Mouse (Mus musculus): ENCODE results near the gene Gm13871. TPM values are rescaled to one million over a fixed set of nuclear protein-coding genes. Genes with fewer than 3 reads are reported as not detected.

Gm13871 gene
- polyA plus RNA-seq (2014; fragmentation: Illumina TruSeq; extraction: RNeasy Lipid Tissue Mini Kit (QIAGEN cat#74804); ENCODE audit: low read depth, low replicate concordance) = not detected

GRCm38 (mm10) chr4:73905853-73906252 is at the start of gene Gm13871:
Gene Gm13871, minus strand, starts transcription at chr4:73905953.

GRCm38 (mm10) chr4:73950375-73950896 is 44.7 kb upstream of the Gm13871 start, which contains the start of gene 2310002L09Rik:
Gene 2310002L09Rik, minus strand, starts transcription at chr4:73950846.

GRCm38 (mm10) chr4:73920660-73921059 is 14.9 kb upstream of the Gm13871 start, which contains the start of gene Gm11756:
Gene Gm11756, minus strand, starts transcription at chr4:73920760.

GRCm38 (mm10) chr4:73891012-73891411 is 14.7 kb downstream of the Gm13871 start, which contains the start of gene Gm11757:
Gene Gm11757, minus strand, starts transcription at chr4:73891112.

GRCm38 (mm10) chr4:73876166-73876565 is 29.6 kb downstream of the Gm13871 start, which contains the start of gene Gm11758:
Gene Gm11758, minus strand, starts transcription at chr4:73876266.

Other genes starting within 250 kb of the Gm13871 start
- gene Gm11239, start 237.6 kb downstream of the Gm13871 start, polyA plus RNA-seq (2014; fragmentation: Illumina TruSeq; extraction: RNeasy Lipid Tissue Mini Kit (QIAGEN cat#74804); ENCODE audit: low read depth, low replicate concordance) = not detected
- gene Gm428, start 222.4 kb downstream of the Gm13871 start, polyA plus RNA-seq (2014; fragmentation: Illumina TruSeq; extraction: RNeasy Lipid Tissue Mini Kit (QIAGEN cat#74804); ENCODE audit: low read depth, low replicate concordance) = not detected
- gene Rasef, start 115.0 kb downstream of the Gm13871 start, polyA plus RNA-seq (2014; fragmentation: Illumina TruSeq; extraction: RNeasy Lipid Tissue Mini Kit (QIAGEN cat#74804); ENCODE audit: low read depth, low replicate concordance) = 53.9 TPM
- gene Gm11758, start 29.7 kb downstream of the Gm13871 start, polyA plus RNA-seq (2014; fragmentation: Illumina TruSeq; extraction: RNeasy Lipid Tissue Mini Kit (QIAGEN cat#74804); ENCODE audit: low read depth, low replicate concordance) = not detected
- gene Gm11757, start 14.8 kb downstream of the Gm13871 start, polyA plus RNA-seq (2014; fragmentation: Illumina TruSeq; extraction: RNeasy Lipid Tissue Mini Kit (QIAGEN cat#74804); ENCODE audit: low read depth, low replicate concordance) = not detected
- gene Gm11756, start 14.8 kb upstream of the Gm13871 start, polyA plus RNA-seq (2014; fragmentation: Illumina TruSeq; extraction: RNeasy Lipid Tissue Mini Kit (QIAGEN cat#74804); ENCODE audit: low read depth, low replicate concordance) = not detected
- gene 2310002L09Rik, start 44.9 kb upstream of the Gm13871 start, polyA plus RNA-seq (2014; fragmentation: Illumina TruSeq; extraction: RNeasy Lipid Tissue Mini Kit (QIAGEN cat#74804); ENCODE audit: low read depth, low replicate concordance) = not detected
- 0.35 TPM for gene Frmd3, start 107.5 kb upstream of the Gm13871 start, polyA plus RNA-seq (2014; fragmentation: Illumina TruSeq; extraction: RNeasy Lipid Tissue Mini Kit (QIAGEN cat#74804); ENCODE audit: low read depth, low replicate concordance)